Mouse (Mus musculus): ENCODE results near the gene Ctss. TPM values are rescaled to one million over a fixed set of nuclear protein-coding genes. Genes with fewer than 3 reads are reported as not detected.

Gene Ctss
- polyA plus RNA-seq, 1 experiment from 2014 or later = 32.4 TPM

- H3K4me3 ChIP-seq (replicated peaks; ENCODE audit: low read length) = no peak overlapping the region
- H3K36me3 ChIP-seq (ENCODE audit: control insufficient read depth, insufficient read depth, low read length) = no peaks in the 10 kb centered on the region
- no peaks in the 10 kb centered on the region for H3K9me3 ChIP-seq (replicated peaks; ENCODE audit: control insufficient read depth, low read length)
- WGBS = 66% methylated on average over 2 of the region's 2 CpGs
- H3K4me2 ChIP-seq (ENCODE audit: low read depth, low read length) = no peak overlapping the region
- no peak for ATAC-seq (ENCODE audit: insufficient read depth, low FRiP score)
- peaks cover 5% of the 10 kb centered on the region; the same call in 1 of the 2 replicates for H3K4me1 ChIP-seq (ENCODE audit: control insufficient read depth, insufficient read depth, low read length)
- no peak overlapping the region for H3K27ac ChIP-seq (ENCODE audit: low read length)
- H3K9ac ChIP-seq (ENCODE audit: low read length) = no peak overlapping the region
- H3K27me3 ChIP-seq (ENCODE audit: control insufficient read depth, insufficient read depth, low read length) = no peaks in the 10 kb centered on the region
Measured at GRCm38 (mm10) chr3:95502312-95502711, 24.3 kb upstream of the Ctss start.

DNA sequence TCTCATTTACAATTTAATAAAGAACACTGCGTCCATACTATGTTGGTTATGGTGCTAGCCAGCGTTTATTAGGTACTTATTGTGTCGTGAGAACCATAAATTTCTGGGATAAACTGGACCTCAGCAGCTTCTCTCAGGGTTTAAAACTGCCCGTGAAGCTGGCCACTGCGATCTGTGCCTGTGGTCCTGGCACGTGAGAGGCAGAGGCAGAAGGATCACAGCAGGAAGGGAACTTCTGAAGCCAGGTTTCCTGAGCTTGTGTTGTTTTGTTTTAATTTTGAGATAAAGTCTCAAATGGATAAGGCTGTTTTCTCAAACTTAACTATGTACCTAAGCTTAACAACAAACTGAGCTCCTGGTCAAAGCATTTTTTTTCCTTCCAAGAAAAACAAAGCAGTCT lies 17.2 kb upstream of the Ctss start:
- H3K9me3 ChIP-seq (replicated peaks; ENCODE audit: control insufficient read depth, low read length) = no peaks in the 10 kb centered on the region
- 68% methylated on average over 6 of the region's 6 CpGs for WGBS
- ATAC-seq (ENCODE audit: insufficient read depth, low FRiP score) = no peak
- H3K4me2 ChIP-seq (ENCODE audit: low read depth, low read length) = no peak overlapping the region
- H3K27me3 ChIP-seq (ENCODE audit: control insufficient read depth, insufficient read depth, low read length) = no peaks in the 10 kb centered on the region
- H3K9ac ChIP-seq (ENCODE audit: low read length) = no peak overlapping the region
- no peaks in the 10 kb centered on the region for H3K4me1 ChIP-seq (ENCODE audit: control insufficient read depth, insufficient read depth, low read length)
- H3K4me3 ChIP-seq (replicated peaks; ENCODE audit: low read length) = no peak overlapping the region
- no peak overlapping the region for H3K27ac ChIP-seq (ENCODE audit: low read length)
- H3K36me3 ChIP-seq (ENCODE audit: control insufficient read depth, insufficient read depth, low read length) = no peaks in the 10 kb centered on the region

- no peak for ATAC-seq (ENCODE audit: insufficient read depth, low FRiP score)
- WGBS = 69% methylated on average over 9 of the region's 9 CpGs
- H3K4me2 ChIP-seq (ENCODE audit: low read depth, low read length) = no peak overlapping the region
Measured at GRCm38 (mm10) chr3:95511611-95512180, 14.9 kb upstream of the Ctss start.

GRCm38 (mm10) chr3:95516614-95517041 lies 10.0 kb upstream of the Ctss start:
- no peaks in the 10 kb centered on the region for H3K36me3 ChIP-seq (ENCODE audit: control insufficient read depth, insufficient read depth, low read length)
- H3K27ac ChIP-seq (ENCODE audit: low read length) = no peak overlapping the region
- no peaks in the 10 kb centered on the region for H3K9me3 ChIP-seq (replicated peaks; ENCODE audit: control insufficient read depth, low read length)
- peak; percentile 67 for ATAC-seq (ENCODE audit: insufficient read depth, low FRiP score)
- H3K4me1 ChIP-seq (ENCODE audit: control insufficient read depth, insufficient read depth, low read length) = peaks cover 6% of the 10 kb centered on the region; the same call in 1 of the 2 replicates
- no peaks in the 10 kb centered on the region for H3K27me3 ChIP-seq (ENCODE audit: control insufficient read depth, insufficient read depth, low read length)
- H3K4me3 ChIP-seq (replicated peaks; ENCODE audit: low read length) = no peak overlapping the region
- WGBS = 81% methylated on average over 3 of the region's 3 CpGs
- H3K4me2 ChIP-seq (ENCODE audit: low read depth, low read length) = no peak overlapping the region
- no peak overlapping the region for H3K9ac ChIP-seq (ENCODE audit: low read length)

More at GRCm38 (mm10) chr3:95511611-95512180, 14.9 kb upstream of the Ctss start:
- no peak overlapping the region for H3K9ac ChIP-seq (ENCODE audit: low read length)
- H3K4me3 ChIP-seq (replicated peaks; ENCODE audit: low read length) = no peak overlapping the region
- H3K27me3 ChIP-seq (ENCODE audit: control insufficient read depth, insufficient read depth, low read length) = no peaks in the 10 kb centered on the region
- H3K36me3 ChIP-seq (ENCODE audit: control insufficient read depth, insufficient read depth, low read length) = no peaks in the 10 kb centered on the region
- H3K4me1 ChIP-seq (ENCODE audit: control insufficient read depth, insufficient read depth, low read length) = no peaks in the 10 kb centered on the region
- no peak overlapping the region for H3K27ac ChIP-seq (ENCODE audit: low read length)
- H3K9me3 ChIP-seq (replicated peaks; ENCODE audit: control insufficient read depth, low read length) = no peaks in the 10 kb centered on the region

DNA sequence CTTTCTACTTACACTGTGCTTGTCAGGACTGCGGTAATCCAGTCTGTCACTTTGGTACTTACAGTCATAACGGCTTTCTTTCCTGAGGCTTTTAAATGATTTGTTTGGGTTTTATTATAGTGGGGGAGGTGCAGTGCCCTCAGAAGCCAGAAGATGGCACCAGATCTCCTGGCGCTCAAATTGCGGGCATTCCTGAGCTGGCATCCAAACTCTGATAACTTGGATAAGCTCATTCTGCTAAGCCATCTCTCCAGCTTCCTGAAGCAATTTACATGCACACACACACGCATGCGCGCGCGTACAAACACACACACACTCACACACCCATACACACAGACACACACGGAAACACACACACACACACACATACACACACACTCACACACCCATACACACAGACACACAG lies 9.1 kb upstream of the Ctss start:
- Histone ChIP-seq H3K36me3 (ENCODE audit: control insufficient read depth, insufficient read depth, low read length) (no peaks in the 10 kb centered on the region), H3K27ac (ENCODE audit: low read length) (peak overlapping the region; percentile 18; the same call in 1 of the 2 replicates), H3K27me3 (ENCODE audit: control insufficient read depth, insufficient read depth, low read length) (no peaks in the 10 kb centered on the region), H3K9ac (ENCODE audit: low read length) (no peak overlapping the region; the same call in 1 of the 2 replicates), H3K4me2 (ENCODE audit: low read depth, low read length) (no peak overlapping the region), H3K4me1 (ENCODE audit: control insufficient read depth, insufficient read depth, low read length) (peaks cover 6% of the 10 kb centered on the region; the same call in 1 of the 2 replicates), H3K9me3 (replicated peaks; ENCODE audit: control insufficient read depth, low read length) (no peaks in the 10 kb centered on the region), H3K4me3 (replicated peaks; ENCODE audit: low read length) (no peak overlapping the region)
- WGBS = 19% methylated on average over 10 of the region's 10 CpGs
- 0 out of 2 replicates have a peak, but pooled peaks have one; percentile 52 for ATAC-seq (ENCODE audit: insufficient read depth, low FRiP score)

- H3K36me3 ChIP-seq (ENCODE audit: control insufficient read depth, insufficient read depth, low read length) = no peaks in the 10 kb centered on the region
- H3K4me2 ChIP-seq (ENCODE audit: low read depth, low read length) = no peak overlapping the region
- H3K27me3 ChIP-seq (ENCODE audit: control insufficient read depth, insufficient read depth, low read length) = no peaks in the 10 kb centered on the region
- no peak overlapping the region for H3K9ac ChIP-seq (ENCODE audit: low read length)
- no peaks in the 10 kb centered on the region for H3K9me3 ChIP-seq (replicated peaks; ENCODE audit: control insufficient read depth, low read length)
- peaks cover 6% of the 10 kb centered on the region; the same call in 1 of the 2 replicates for H3K4me1 ChIP-seq (ENCODE audit: control insufficient read depth, insufficient read depth, low read length)
- ATAC-seq (ENCODE audit: insufficient read depth, low FRiP score) = no peak
- H3K27ac ChIP-seq (ENCODE audit: low read length) = no peak overlapping the region
- H3K4me3 ChIP-seq (replicated peaks; ENCODE audit: low read length) = no peak overlapping the region
- 78% methylated on average over 7 of the region's 7 CpGs for WGBS
Measured at GRCm38 (mm10) chr3:95518891-95519290, 7.7 kb upstream of the Ctss start.

- Histone ChIP-seq H3K4me2 (ENCODE audit: low read depth, low read length) (no peak overlapping the region), H3K9ac (ENCODE audit: low read length) (no peak overlapping the region), H3K4me3 (replicated peaks; ENCODE audit: low read length) (no peak overlapping the region), H3K27ac (ENCODE audit: low read length) (no peak overlapping the region), H3K9me3 (replicated peaks; ENCODE audit: control insufficient read depth, low read length) (no peaks in the 10 kb centered on the region), H3K27me3 (ENCODE audit: control insufficient read depth, insufficient read depth, low read length) (no peaks in the 10 kb centered on the region), H3K4me1 (ENCODE audit: control insufficient read depth, insufficient read depth, low read length) (peaks cover 6% of the 10 kb centered on the region; the same call in 1 of the 2 replicates), H3K36me3 (ENCODE audit: control insufficient read depth, insufficient read depth, low read length) (no peaks in the 10 kb centered on the region)
- WGBS = 53% methylated on average over 2 of the region's 2 CpGs
- ATAC-seq (ENCODE audit: insufficient read depth, low FRiP score) = peak; percentile 16; the same call in 1 of the 2 replicates
Measured at GRCm38 (mm10) chr3:95519315-95519714, 7.3 kb upstream of the Ctss start.

DNA sequence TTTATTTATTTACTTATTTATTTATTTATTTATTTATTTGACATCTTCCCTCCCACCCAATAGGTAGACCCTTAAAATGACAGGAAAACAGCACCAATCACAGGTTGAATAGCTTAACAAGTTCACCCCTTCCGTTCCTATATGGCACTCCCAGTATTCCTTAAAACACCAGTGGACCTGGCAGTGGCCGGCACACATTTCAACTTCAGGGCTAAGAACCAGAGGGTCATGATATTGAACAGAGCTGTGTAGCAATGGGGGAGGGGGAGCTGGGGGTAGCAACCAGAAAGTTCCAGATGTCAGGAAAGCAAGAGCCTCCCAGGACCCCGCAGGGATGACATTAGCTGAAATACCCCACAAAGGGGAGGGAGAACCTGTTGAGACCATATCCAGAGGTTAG lies 6.5 kb upstream of the Ctss start:
- no peaks in the 10 kb centered on the region for H3K36me3 ChIP-seq (ENCODE audit: control insufficient read depth, insufficient read depth, low read length)
- H3K4me2 ChIP-seq (ENCODE audit: low read depth, low read length) = no peak overlapping the region
- H3K4me3 ChIP-seq (replicated peaks; ENCODE audit: low read length) = no peak overlapping the region
- peaks cover 6% of the 10 kb centered on the region; the same call in 1 of the 2 replicates for H3K4me1 ChIP-seq (ENCODE audit: control insufficient read depth, insufficient read depth, low read length)
- H3K27ac ChIP-seq (ENCODE audit: low read length) = no peak overlapping the region
- no peaks in the 10 kb centered on the region for H3K27me3 ChIP-seq (ENCODE audit: control insufficient read depth, insufficient read depth, low read length)
- no peak for ATAC-seq (ENCODE audit: insufficient read depth, low FRiP score)
- 81% methylated on average over 3 of the region's 3 CpGs for WGBS
- H3K9ac ChIP-seq (ENCODE audit: low read length) = no peak overlapping the region
- no peaks in the 10 kb centered on the region for H3K9me3 ChIP-seq (replicated peaks; ENCODE audit: control insufficient read depth, low read length)

- Histone ChIP-seq H3K9me3 (replicated peaks; ENCODE audit: control insufficient read depth, low read length) (no peaks in the 10 kb centered on the region), H3K27me3 (ENCODE audit: control insufficient read depth, insufficient read depth, low read length) (no peaks in the 10 kb centered on the region), H3K9ac (ENCODE audit: low read length) (no peak overlapping the region), H3K4me1 (ENCODE audit: control insufficient read depth, insufficient read depth, low read length) (peaks cover 6% of the 10 kb centered on the region; the same call in 1 of the 2 replicates), H3K4me2 (ENCODE audit: low read depth, low read length) (no peak overlapping the region), H3K36me3 (ENCODE audit: control insufficient read depth, insufficient read depth, low read length) (no peaks in the 10 kb centered on the region), H3K27ac (ENCODE audit: low read length) (no peak overlapping the region), H3K4me3 (replicated peaks; ENCODE audit: low read length) (no peak overlapping the region)
- ATAC-seq (ENCODE audit: insufficient read depth, low FRiP score) = no peak
- WGBS = 87% methylated on average over 10 of the region's 10 CpGs
Measured at GRCm38 (mm10) chr3:95521168-95521567, 5.4 kb upstream of the Ctss start.

Data from stomach, embryonic 16.5 days (tissue).